Mouse (Mus musculus) NIH3T3 (cell line): Measurements from ENCODE around the gene Fndc5.

Source experiments
- DNase-seq: peaks from one replicate; pipeline ENCODE4 v3.0.0-alpha.2; 2012; ENCODE audit warnings: low read depth

The Fndc5 gene

DNA sequence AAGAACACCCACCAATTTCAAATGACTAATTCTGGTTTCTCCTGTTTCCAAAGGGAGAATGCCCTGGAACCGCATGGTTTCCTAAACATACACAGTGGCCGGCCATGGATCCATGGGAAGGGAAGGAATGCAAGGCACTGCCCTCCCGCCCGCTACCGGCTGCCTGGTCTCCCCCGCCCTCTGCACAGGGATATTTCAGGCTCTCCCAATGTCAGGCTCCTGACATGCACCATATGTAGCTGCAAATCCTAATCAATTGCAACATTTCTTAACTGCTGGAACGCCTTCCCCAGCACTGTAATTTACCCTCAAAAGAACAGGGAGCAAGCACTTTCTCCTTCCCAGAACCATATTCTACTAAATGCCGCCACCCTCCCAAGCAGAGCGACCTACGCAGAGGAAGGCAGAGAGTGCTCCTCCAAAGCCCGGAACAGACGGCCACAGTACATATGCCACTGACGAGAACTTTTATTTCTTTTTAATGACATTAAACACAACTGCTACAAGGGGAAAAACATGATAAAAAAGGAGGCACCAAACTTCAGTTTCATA, 10.8 kb downstream of the Fndc5 start:
- DNase-seq, result no peak

- peak; percentile 62 for DNase-seq
Measured at GRCm38 (mm10) chr4:129149321-129149720, 12.5 kb downstream of the Fndc5 start.

- no peak for DNase-seq
Measured at GRCm38 (mm10) chr4:129151276-129151811, 14.5 kb downstream of the Fndc5 start.

GRCm38 (mm10) chr4:129157541-129157940, 20.7 kb downstream of the Fndc5 start:
- no peak for DNase-seq

GRCm38 (mm10) chr4:129158549-129158948, 21.8 kb downstream of the Fndc5 start:
- no peak for DNase-seq

GRCm38 (mm10) chr4:129161076-129161475, 24.3 kb downstream of the Fndc5 start:
- DNase-seq, result no peak

DNA sequence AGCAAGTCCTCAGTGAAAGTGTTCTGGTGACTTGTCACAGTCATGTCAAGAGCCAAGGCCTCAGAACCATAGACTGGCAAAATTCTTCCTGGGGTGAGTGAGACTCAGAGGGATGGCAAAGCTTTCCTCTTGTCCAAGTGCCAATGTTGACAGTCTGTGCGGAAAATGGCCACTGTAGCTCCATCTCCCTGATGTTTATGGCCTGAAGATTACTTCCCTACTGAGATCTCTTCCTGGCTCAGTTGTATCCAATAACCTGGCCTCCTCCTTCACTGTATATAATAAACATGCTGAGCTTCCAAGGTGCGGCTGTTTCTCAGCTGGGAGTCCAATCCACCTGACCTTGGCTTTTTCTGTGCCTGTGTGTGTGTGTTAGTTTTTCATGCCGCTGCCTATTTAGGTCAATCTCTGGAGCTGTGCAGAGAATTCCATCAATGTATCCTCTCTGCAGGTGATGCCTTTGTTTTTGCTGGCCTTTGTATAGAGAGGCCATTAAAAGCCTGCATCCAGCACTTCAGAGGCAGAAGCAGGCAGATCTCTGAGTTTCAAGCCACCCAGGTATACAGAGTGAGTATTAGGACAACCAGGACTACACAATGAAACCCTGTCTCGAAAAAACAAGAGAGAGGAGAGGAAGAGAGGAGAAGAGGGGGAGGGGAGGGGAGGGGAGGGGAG, 24.9 kb downstream of the Fndc5 start:
- DNase-seq, result no peak

GRCm38 (mm10) chr4:129172529-129172928, 35.7 kb downstream of the Fndc5 start:
- peak; percentile 23 for DNase-seq

DNA sequence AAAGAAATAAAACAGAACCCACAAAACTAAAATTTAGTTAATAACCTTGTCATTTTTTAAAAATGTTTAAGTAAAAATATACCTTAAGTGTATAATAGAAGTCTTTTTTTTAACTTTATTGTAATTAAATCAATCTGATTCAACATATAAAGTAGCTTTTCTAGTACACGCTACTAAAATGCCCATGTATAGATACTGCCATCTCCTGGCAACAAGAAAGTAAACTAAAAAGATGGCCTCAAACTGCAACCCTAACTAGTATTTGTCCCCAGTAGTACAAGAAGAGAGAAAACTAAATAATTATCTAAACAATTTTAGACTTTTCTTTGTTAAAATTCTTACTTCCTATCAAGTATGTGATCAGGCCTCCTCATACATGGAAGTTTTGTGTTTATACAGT, 42.8 kb downstream of the Fndc5 start:
- DNase-seq, result peak; percentile 38

- DNase-seq, result no peak
Measured at GRCm38 (mm10) chr4:129188041-129188659, 51.4 kb downstream of the Fndc5 start.

GRCm38 (mm10) chr4:129188803-129189541, 52.2 kb downstream of the Fndc5 start:
- peak; percentile 76 for DNase-seq

DNA sequence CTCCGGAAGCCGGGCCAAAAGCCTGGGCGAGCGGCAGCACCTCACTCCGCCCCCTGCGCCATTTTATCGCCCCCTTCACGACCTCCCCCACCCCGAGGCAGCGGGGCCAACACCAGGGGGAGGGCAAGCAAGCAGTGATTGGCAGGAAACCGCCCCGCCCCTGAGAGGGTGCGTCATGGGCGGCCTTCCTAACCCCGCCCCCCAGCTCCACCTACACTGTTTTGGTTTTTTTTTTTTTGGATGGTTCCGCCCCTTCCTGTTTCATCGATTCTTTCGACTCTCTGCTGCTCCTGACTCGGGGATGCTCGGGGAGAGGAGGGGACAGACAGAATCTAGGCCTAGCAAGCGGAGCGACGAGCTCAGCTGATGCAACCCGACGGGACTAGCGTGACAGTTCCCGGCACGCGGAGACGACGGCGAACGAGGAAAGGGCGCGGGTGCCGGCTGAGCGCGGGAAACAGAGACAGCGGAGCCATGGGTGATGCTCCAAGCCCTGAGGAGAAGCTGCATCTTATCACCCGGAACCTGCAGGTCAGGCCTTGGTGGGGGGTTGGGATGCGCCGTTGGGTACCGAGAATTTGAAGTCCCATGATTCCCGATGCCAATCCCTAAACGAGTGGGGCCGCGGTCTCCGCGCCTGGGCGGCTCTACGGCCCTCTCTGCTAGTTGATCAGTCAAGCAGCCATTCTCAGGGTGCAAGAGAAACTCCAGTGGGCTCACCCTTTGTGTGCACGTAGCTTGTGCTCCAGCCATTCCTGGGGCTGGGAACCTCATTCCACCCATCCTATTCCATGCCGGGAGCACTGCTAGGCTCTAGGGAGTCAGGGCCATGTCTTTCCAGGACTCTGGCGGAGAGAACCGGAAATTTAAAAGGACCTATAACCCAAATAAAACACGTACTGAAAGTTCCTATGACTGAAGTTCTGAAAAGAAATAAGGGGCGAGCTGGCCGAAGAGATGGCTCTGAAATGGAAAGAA, 53.0 kb downstream of the Fndc5 start, which contains the start of the genes S100pbp and Yars:
Gene S100pbp, minus strand, starts transcription at position 186 of the 978 bp plus-strand sequence.
Gene Yars, plus strand, starts transcription at position 219 of the 978 bp plus-strand sequence.
- peak; percentile 99 for DNase-seq

DNA sequence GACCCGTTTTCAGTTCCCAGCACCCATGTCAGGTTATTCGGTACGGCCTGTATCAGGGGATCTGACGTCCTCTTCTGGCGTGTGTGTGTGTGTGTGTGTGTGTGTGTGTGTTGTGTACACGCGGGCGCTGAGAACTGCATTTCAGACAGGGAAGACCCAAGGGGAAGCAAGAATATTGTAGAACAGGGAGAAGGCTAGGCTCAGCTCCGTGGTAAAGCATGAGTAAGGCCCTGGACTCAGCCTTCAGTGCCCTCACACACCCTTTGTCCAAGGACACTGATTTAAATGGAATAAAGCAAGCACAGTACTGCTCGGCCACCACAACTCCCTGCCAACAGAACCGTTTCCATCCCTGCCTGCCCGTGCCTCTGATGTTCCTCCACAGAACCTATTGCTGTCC, 53.7 kb downstream of the Fndc5 start:
- peak; percentile 51 for DNase-seq

DNA sequence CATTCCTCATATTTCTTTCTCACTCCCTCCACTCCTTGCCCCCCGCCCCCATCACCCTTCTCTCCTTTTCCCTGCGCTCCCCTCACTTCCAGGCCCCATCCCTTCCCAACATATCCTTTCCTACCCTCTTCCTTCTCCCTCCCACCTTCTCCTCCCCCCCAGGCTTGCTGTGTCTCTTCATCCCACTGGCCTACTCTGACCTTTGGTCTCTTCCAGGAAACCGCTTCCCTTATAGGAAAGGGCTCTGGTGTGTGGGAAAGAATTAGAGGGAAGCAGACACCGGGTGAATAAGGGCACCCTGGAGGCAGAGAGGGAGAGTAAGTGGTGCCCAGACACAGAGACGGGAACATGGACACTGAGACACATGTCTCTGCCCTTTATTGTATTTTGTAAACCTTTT, 54.9 kb downstream of the Fndc5 start:
- no peak for DNase-seq
